Mouse (Mus musculus) C2C12 (cell line): ENCODE measurements around the gene Nrn1l.

Experiments
- CEBPB ChIP-seq: IDR thresholded peaks from one replicate; pipeline ENCODE4 v1.6.1; 2011; ENCODE audit warnings: low read depth, mild to moderate bottlenecking, control low read depth, moderate library complexity
- CTCF ChIP-seq: IDR thresholded peaks from one replicate; pipeline ENCODE4 v1.5.1; 2011; ENCODE audit not compliant: control insufficient read depth, insufficient read depth, insufficient read length
- MAX ChIP-seq: IDR thresholded peaks from one replicate; pipeline ENCODE4 v1.6.1; 2011; ENCODE audit warnings: mild to moderate bottlenecking, control low read depth
- MYOD1 ChIP-seq: IDR thresholded peaks from one replicate; pipeline ENCODE4 v1.6.1; 2011; ENCODE audit warnings: low read depth; ENCODE audit not compliant: control insufficient read depth, insufficient read length

DNA sequence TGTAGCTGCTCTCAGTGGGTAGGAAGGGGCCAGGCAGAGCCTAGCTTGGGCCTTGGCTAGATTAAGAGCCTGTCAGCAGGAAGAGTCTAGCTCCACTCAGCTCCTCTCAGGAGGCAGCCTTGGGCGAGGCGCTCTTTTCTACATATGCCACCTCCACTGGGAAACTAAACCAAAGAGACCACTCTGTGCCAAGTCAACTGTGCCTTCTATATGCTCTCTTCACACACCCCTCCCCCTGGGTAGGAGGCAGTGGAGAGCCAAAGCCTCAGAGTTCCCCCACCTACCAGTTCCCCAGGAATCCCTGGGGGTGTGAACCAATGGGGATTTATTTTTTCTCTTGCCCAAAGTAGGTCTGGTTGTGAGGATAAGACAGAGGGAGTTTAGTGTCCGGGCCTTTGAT lies 37.9 kb downstream of the Nrn1l start:
- TF ChIP-seq CTCF (no peak), MAX (no peak), CEBPB (no peak), MYOD1 (no peak)
